8 mouse cellular contexts compared by ENCODE assay signal in the genomic region with DNA sequence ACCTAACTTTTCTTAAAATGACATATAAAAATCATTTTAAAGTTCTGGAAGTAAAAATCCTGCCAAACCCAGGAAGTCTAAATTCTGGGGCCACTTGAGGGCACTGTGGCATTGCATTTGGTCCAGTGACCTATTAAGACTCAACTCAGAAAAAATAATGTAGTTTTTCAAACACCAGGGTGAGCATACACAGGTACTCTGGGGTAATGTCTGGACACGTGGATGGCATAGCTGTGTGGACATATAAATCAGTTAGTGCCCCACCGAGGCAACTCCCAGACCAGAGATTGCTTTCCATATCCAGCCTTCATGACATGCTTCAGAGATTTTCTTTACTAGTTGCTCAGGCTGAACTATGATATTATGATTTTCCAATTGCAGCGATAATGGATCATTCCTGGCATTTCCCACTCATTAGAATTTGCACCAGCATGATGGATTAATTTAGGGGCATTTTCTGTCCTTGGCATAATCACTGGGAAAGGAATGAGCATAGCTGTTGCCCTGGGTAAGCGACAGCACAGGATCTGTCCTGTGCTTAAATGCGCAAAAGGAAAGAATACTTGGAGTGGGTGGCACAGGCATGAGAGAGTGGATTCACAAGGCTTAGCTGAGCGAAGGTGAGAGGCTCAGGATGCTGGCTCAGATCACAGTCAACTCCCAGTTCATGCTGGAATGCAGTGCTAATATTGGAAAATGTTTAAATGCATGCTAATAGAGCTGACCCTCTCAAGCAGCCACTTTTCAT.
DNase-seq lines count a peak whose midpoint lies in the region; ATAC-seq and TF ChIP-seq lines count a peak whose summit lies in the region.

No protein-coding gene starts in this region.

- no peaks in the 10 kb centered on the region for H3K27me3 ChIP-seq in liver, adult 2 months (ENCODE audit: control insufficient read depth, insufficient read depth, low read length)
- no peaks in the 10 kb centered on the region for H3K27me3 ChIP-seq in liver, embryonic 12.5 days (replicated peaks)
- H3K27me3 ChIP-seq in embryonic facial prominence, embryonic 11.5 days (ENCODE audit: control insufficient read depth, insufficient read depth, low read length), result no peaks in the 10 kb centered on the region

- no peak overlapping the region for H3K27ac ChIP-seq in liver, adult 2 months (replicated peaks; ENCODE audit: insufficient read depth, low read depth, low read length)
- no peak overlapping the region for H3K27ac ChIP-seq in liver, embryonic 12.5 days
- H3K27ac ChIP-seq in embryonic facial prominence, embryonic 11.5 days (replicated peaks; ENCODE audit: low read depth, low read length), result no peak overlapping the region

- no peak for TF ChIP-seq POLR2A in liver, adult 2 months (IDR thresholded peaks at IDR 0.05; ENCODE audit: extremely low read depth, insufficient read depth, low read length)

- no peak for ATAC-seq in liver, embryonic 12.5 days
- ATAC-seq in embryonic facial prominence, embryonic 11.5 days (replicated peaks; ENCODE audit: insufficient number of reproducible peaks, low FRiP score, low TSS enrichment, low read depth), result no peak

- H3K79me2 ChIP-seq in liver, adult 2 months (ENCODE audit: control insufficient read depth, insufficient read depth, low read length), result no peaks in the 10 kb centered on the region

- no peak overlapping the region for H3K9ac ChIP-seq in liver, adult 2 months (ENCODE audit: low read depth, low read length)
- no peak overlapping the region for H3K9ac ChIP-seq in liver, embryonic 12.5 days
- H3K9ac ChIP-seq in embryonic facial prominence, embryonic 11.5 days (replicated peaks; ENCODE audit: low read length), result no peak overlapping the region

- TF ChIP-seq CTCF in liver, adult 2 months (IDR thresholded peaks at IDR 0.05; ENCODE audit: low read depth, low read length), result no peak

- DNase-seq in liver, adult 2 months (ENCODE audit: extremely low read depth, low read depth, low spot score), result peak; percentile 1
- DNase-seq in embryonic facial prominence, embryonic 11.5 days (ENCODE audit: low spot score), result peak; percentile 26
- DNase-seq in left cerebral cortex, adult 11 months (ENCODE audit: low spot score), result peak; percentile 23
- peak; percentile 46 for DNase-seq in right cerebral cortex, postnatal 14 days
- DNase-seq in testis, postnatal 14 days (ENCODE audit: low spot score), result no peak
- DNase-seq in kidney, adult 9 months, result no peak
- no peak for DNase-seq in adrenal gland, postnatal 36 days

- no peak overlapping the region for H3K4me3 ChIP-seq in liver, adult 2 months (ENCODE audit: insufficient read depth, low read depth, low read length)
- no peak overlapping the region for H3K4me3 ChIP-seq in liver, embryonic 12.5 days
- H3K4me3 ChIP-seq in embryonic facial prominence, embryonic 11.5 days (ENCODE audit: low read depth, low read length), result no peak overlapping the region

- 73% methylated on average over 6 of the region's 6 CpGs for WGBS in liver, adult 2 months
- WGBS in liver, embryonic 12.5 days (ENCODE audit: insufficient replicate concordance), result 59% methylated on average over 6 of the region's 6 CpGs
- WGBS in embryonic facial prominence, embryonic 11.5 days, result 69% methylated on average over 6 of the region's 6 CpGs

- H3K9me3 ChIP-seq in liver, embryonic 12.5 days (replicated peaks), result no peaks in the 10 kb centered on the region
- H3K9me3 ChIP-seq in embryonic facial prominence, embryonic 11.5 days (replicated peaks; ENCODE audit: control insufficient read depth, low read length), result no peaks in the 10 kb centered on the region

- H3K36me3 ChIP-seq in liver, adult 2 months (ENCODE audit: control insufficient read depth, insufficient read depth, low read length), result no peaks in the 10 kb centered on the region
- no peaks in the 10 kb centered on the region for H3K36me3 ChIP-seq in liver, embryonic 12.5 days
- H3K36me3 ChIP-seq in embryonic facial prominence, embryonic 11.5 days (replicated peaks; ENCODE audit: control insufficient read depth, insufficient read depth, low read depth, low read length), result no peaks in the 10 kb centered on the region

- H3K4me1 ChIP-seq in liver, adult 2 months (ENCODE audit: control insufficient read depth, insufficient read depth, low read length), result no peaks in the 10 kb centered on the region
- H3K4me1 ChIP-seq in liver, embryonic 12.5 days, result no peaks in the 10 kb centered on the region
- no peaks in the 10 kb centered on the region for H3K4me1 ChIP-seq in embryonic facial prominence, embryonic 11.5 days (ENCODE audit: control insufficient read depth, insufficient read depth, low read length)

- H3K4me2 ChIP-seq in liver, embryonic 12.5 days, result no peak overlapping the region
- H3K4me2 ChIP-seq in embryonic facial prominence, embryonic 11.5 days (ENCODE audit: low read depth, low read length), result no peak overlapping the region

Comparison
In these comparisons a context has a peak if more than half of its experiments do, and no peak if none do; other contexts are left out.
1. DNase-seq: peak in liver, adult 2 months (single experiment), embryonic facial prominence, embryonic 11.5 days (single experiment), left cerebral cortex, adult 11 months (single experiment) and right cerebral cortex, postnatal 14 days (single experiment); none in testis, postnatal 14 days (single experiment), kidney, adult 9 months (single experiment) and adrenal gland, postnatal 36 days (0 of 2).